Mouse (Mus musculus): ENCODE measurements around the gene Ankrd9.

Gene Ankrd9

GRCm38 (mm10) chr12:110989409-110989808 is 10.6 kb upstream of the Ankrd9 start:
- DNase-seq, result no peak

DNA sequence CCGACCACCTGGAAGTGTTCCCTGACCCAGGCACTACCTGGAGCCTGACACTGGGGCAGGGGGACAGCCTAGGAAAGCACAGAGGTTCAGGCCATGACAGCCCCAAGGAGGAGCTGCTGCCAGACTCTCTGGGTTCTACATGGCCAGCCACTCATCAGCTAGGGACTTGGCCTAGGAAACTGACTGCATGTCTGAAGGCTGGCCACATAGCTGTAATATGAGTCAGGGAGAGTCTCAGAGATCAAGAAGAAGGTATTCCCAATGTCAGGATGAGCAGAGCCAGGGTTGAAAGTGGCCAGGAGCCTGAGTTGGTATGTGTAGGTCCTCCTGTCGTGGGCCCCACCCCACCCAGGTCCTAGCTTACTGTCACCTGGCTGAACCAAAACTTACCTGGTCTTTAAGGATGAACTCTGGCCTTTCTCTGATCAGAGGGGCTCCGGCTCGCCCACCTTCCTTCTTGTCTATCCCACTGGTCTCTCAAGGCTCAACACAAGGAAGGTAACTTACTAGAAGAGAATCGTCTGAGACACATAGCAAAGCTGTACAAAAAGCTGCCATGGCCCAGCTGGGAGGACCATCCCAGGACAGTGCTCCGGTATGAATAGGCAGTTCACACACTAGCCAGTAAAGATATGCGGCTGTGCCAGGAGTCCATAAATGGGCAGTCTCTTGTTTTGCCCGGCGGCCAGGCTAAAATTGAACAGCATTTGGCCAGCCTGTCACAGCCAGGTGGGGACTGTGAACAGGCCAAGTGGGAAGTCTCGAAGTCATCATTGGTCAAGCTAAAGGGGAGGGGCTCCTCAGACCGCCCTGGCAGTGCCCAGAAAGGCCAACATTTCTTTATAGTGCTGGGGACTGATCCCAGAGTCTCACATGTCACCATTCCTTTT is 7.9 kb upstream of the Ankrd9 start:
- DNase-seq, result no peak

- no peak for DNase-seq
Observed at GRCm38 (mm10) chr12:110985141-110985540, 6.3 kb upstream of the Ankrd9 start.

DNA sequence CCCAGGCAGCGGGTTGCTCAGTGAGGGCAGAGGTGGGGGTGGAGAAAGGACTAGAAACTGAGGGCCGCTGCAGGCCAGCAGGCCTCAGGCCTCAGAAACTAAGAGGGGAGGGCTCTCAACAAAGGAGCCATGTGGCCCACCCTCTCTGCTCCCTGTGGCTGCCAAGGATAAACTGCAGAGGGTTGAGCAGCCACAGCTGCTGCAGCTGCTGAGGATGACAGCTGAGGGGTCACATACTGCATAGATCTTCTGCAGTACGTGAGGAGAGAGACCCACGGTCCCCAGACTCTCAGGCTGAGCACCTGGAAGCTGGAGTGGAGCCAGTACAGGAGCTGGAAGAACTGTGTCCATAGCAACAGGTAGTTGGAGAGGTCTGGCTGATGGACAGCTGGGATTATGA is 5.8 kb upstream of the Ankrd9 start:
- no peak for DNase-seq

DNA sequence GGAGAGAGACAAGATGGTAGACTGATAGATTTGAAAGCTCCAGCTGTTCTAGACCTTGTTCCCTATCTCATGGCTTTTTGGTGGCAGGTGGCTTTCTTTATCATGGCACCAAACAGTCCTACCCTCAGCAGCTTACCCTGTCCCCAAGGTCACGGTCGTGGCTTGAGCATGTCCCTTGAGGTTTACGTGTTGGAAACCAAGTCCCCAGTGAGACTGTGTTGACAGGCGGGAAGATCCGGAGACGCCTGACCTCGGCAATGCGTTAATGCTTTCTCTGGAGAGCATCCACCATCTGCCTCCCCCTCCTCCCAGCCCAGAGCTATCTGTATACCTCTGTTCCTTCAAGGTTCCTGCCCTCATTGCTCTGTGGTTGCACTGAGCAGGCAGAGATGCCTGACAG is 4.9 kb upstream of the Ankrd9 start:
- DNase-seq, result no peak

- no peak for DNase-seq
Observed at GRCm38 (mm10) chr12:110983083-110983482, 4.2 kb upstream of the Ankrd9 start.

GRCm38 (mm10) chr12:110981736-110982135 is 2.9 kb upstream of the Ankrd9 start:
- DNase-seq, result no peak

DNA sequence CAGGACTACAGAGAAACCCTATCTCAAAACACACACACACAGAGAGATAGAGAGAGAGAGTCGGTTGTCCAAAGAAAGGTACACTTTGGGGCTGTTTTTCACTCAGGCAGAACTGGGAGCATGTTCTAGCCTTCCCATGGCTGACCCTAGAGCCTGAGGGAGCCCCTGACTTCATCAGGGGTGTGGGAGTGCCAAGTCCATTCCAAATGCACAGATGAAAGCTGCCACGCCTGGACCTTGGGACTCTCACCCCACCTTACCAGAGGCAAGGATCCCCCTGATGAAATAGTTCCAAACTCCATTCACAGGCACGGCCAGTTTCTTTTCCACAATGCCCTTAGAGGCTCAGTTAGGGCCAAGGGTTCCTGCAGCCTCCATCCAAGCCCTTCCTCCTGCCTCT is 968 bp upstream of the Ankrd9 start:
- no peak for DNase-seq

- DNase-seq, result peak; percentile 28
Observed at GRCm38 (mm10) chr12:110977896-110978606, 789 bp downstream of the Ankrd9 start.

- no peak for DNase-seq
Observed at GRCm38 (mm10) chr12:110977345-110977733, 1.5 kb downstream of the Ankrd9 start.

DNA sequence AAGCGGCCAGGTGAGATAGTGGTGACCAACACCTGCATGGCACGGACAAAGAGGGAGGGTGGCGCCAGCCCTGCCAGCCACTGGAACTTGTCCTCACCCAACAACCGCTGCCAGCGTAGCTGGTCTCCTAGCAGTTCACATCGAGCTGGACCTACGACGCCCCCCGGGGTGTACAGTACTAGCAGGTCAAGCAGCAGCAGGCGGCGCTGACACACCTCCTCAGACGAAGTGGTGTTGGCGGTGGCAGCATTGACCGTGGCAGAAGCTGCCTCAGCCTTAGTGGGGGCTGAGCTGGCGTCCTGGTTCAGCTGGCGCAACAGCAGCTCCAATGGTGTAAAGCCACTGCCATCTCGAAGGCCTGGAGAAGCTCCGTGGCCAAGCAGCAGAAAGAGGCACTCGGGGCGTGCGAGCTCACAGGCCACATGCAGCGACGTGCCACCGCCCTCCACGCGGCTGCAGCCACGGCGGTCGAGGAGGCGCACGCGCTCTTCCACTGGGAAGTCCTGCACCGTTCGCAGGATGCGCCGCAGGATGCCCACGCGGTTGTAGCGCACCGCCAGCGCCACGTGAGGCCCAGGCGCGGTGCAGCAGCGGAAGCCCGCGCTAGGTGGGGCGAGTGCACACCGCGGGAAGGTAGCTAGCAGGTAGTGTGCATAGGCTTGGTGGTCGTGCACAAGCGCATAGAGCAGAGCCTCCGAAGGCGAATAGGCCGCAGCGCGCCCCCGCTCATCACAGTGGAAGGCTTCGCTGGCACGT is 2.1 kb downstream of the Ankrd9 start:
- DNase-seq, result no peak

- no peak for DNase-seq
Observed at GRCm38 (mm10) chr12:110975838-110976468, 2.9 kb downstream of the Ankrd9 start.

DNA sequence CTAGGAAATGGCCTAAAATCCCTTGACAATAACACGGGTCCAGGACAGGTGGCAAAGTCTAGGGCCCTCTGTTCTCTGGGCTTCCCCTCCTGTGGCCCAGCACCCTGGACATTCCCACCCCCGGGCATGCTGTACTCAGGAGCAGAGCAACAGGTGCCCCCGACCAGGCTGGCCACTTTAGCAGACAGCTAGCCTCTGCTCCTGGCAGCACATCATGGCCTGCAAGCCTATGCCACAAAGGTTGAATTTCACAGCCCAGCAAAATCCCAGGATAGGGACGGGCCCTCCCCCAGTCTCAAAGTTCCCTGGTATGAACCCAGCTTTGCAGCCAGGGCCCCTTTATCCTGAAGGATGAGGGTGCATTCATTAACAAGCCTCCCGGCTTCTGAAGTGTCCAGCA is 3.5 kb downstream of the Ankrd9 start:
- no peak for DNase-seq

DNA sequence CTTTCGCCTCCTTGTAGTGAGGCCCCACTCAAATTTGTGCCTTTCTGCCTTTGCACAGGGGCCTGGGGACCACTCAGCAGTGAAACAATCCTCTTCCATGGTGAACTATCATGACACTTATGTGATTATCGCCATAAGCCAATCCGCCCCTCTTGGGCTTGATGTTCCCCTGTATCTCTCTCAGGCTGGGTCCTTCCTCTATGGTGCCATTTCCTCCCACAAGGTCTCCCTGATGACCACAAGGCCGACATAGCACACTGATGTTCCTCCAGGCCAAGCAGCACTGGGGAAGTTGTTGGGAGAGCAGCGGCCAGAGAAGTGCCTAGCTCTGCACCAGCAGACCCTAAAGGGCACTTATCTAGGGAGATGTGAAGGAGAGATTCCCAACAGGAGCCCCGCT is 4.1 kb downstream of the Ankrd9 start:
- no peak for DNase-seq

DNA sequence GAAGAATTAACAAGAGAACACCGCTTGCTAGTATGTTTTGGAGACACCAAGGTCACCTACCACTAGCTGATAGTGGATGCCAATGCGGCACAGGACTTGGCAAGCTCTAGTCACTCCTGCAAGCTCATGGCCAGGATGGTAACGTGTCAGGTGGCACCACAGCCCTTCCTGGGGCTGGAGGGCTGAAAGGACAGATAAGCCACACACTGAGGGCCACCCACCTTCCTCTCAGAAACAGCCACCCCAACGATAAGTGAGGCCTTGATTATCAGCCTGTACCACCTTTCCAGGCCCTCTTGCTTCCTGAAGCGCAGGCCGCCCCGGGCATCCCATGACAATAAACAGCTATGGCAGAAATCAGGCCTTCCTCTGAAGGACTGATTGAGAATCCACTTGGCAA is 4.5 kb downstream of the Ankrd9 start:
- DNase-seq, result no peak

DNA sequence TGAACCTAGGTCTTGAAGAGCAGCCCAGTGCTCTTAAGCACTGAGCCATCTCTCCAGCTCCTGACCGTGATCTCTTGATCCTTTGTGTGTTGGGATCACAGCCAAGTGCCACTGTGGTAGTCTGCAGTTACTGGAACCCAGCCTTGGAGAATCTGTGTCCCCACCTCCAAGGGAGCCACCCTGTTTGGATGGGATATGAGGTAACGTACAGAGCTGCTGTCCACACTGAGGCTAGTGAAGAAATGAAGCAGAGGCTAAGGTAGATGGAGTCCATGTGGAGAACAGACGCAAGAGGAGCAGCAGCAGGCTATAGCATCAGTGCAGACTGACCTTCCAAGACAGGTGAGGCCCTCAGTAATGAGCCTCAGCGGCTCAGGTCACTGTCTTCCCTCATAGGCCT is 5.0 kb downstream of the Ankrd9 start:
- no peak for DNase-seq

- no peak for DNase-seq
Observed at GRCm38 (mm10) chr12:110971972-110972371, 6.9 kb downstream of the Ankrd9 start.

DNA sequence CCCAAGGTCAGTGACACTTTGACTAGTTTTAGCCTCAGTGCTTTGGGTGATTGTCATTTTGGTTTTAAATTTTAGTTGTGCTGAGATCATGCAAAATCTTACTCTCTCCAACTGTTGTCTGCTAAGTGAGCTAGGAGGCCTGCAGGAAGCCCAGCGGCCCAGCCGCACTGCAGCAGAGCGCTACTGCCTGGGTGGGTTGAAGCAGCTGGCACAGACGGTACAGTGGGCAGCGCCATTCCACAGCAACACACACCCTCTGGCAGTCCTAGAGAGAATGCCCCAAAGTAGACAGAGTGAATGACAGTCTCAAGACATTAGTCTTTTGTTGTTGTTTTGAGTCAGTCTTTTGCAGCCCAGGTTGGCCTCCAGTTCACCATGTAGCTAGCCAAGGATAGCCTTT is 8.4 kb downstream of the Ankrd9 start:
- no peak for DNase-seq

GRCm38 (mm10) chr12:110967146-110967545 is 11.7 kb downstream of the Ankrd9 start:
- no peak for DNase-seq

- DNase-seq, result no peak
Observed at GRCm38 (mm10) chr12:110966079-110966478, 12.8 kb downstream of the Ankrd9 start.

DNA sequence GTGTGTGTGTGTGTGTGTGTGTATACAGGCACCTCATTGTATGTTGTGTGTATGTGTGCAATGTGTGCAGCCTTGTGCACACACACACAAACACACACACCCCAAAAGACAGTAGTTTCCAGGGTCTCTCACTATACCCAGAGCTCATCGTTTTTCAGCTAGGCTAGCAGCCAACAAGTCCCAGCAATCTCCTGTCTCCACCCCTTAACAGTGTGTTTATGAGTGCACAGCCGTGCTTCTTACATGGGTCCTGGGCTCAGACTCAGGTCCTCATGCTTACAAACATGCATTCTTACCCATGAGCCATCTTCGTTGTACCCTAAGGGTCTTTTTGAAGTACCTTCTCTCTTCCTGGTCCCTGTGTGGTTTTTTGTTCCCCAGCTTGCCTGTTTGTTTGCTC is 13.3 kb downstream of the Ankrd9 start:
- DNase-seq, result no peak

GRCm38 (mm10) chr12:110961973-110962372 is 16.9 kb downstream of the Ankrd9 start:
- DNase-seq, result no peak

GRCm38 (mm10) chr12:110954351-110954991 is 24.4 kb downstream of the Ankrd9 start:
- no peak for DNase-seq
